Mouse (Mus musculus): ENCODE data around the gene Wdfy3. TPM values are rescaled to one million over a fixed set of nuclear protein-coding genes. Genes with fewer than 3 reads are reported as not detected.

Gene Wdfy3
- polyA plus RNA-seq, 1 experiment from 2014 or later = 13.4 TPM

- H3K4me3 ChIP-seq = no peak overlapping the region
- no peak for ATAC-seq (ENCODE audit: borderline replicate concordance, extremely low read depth, low FRiP score, low TSS enrichment)
- no peak overlapping the region for H3K4me2 ChIP-seq
- no peak overlapping the region for H3K27ac ChIP-seq
- 49% methylated on average over 2 of the region's 2 CpGs for WGBS
- H3K36me3 ChIP-seq = peaks cover 75% of the 10 kb centered on the region
- no peaks in the 10 kb centered on the region for H3K9me3 ChIP-seq
- no peaks in the 10 kb centered on the region for H3K4me1 ChIP-seq
- H3K9ac ChIP-seq = no peak overlapping the region
- H3K27me3 ChIP-seq = no peaks in the 10 kb centered on the region
Measured at GRCm38 (mm10) chr5:101866722-101867121, 203.0 kb downstream of the Wdfy3 start.

- H3K27ac ChIP-seq = no peak overlapping the region
- H3K27me3 ChIP-seq = no peaks in the 10 kb centered on the region
- no peaks in the 10 kb centered on the region for H3K4me1 ChIP-seq
- no peak for ATAC-seq (ENCODE audit: borderline replicate concordance, extremely low read depth, low FRiP score, low TSS enrichment)
- H3K9me3 ChIP-seq = no peaks in the 10 kb centered on the region
- H3K4me2 ChIP-seq = no peak overlapping the region
- peaks cover 72% of the 10 kb centered on the region for H3K36me3 ChIP-seq
- no peak overlapping the region for H3K4me3 ChIP-seq
- no peak overlapping the region for H3K9ac ChIP-seq
- 86% methylated on average over 6 of the region's 6 CpGs for WGBS
Measured at GRCm38 (mm10) chr5:101863946-101864345, 205.8 kb downstream of the Wdfy3 start.

GRCm38 (mm10) chr5:101862651-101863050, 207.1 kb downstream of the Wdfy3 start:
- no peaks in the 10 kb centered on the region for H3K27me3 ChIP-seq
- H3K4me2 ChIP-seq = no peak overlapping the region
- peaks cover 74% of the 10 kb centered on the region for H3K36me3 ChIP-seq
- H3K4me3 ChIP-seq = no peak overlapping the region
- WGBS = 84% methylated on average over 8 of the region's 8 CpGs
- ATAC-seq (ENCODE audit: borderline replicate concordance, extremely low read depth, low FRiP score, low TSS enrichment) = no peak
- H3K9me3 ChIP-seq = no peaks in the 10 kb centered on the region
- H3K9ac ChIP-seq = no peak overlapping the region
- H3K27ac ChIP-seq = no peak overlapping the region
- H3K4me1 ChIP-seq = no peaks in the 10 kb centered on the region

GRCm38 (mm10) chr5:101861786-101862571, 207.7 kb downstream of the Wdfy3 start:
- Histone ChIP-seq H3K4me3 (no peak overlapping the region), H3K27me3 (no peaks in the 10 kb centered on the region), H3K4me2 (no peak overlapping the region), H3K4me1 (no peaks in the 10 kb centered on the region), H3K27ac (no peak overlapping the region), H3K36me3 (peaks cover 80% of the 10 kb centered on the region), H3K9me3 (no peaks in the 10 kb centered on the region), H3K9ac (no peak overlapping the region)
- 84% methylated on average over 18 of the region's 18 CpGs for WGBS
- no peak for ATAC-seq (ENCODE audit: borderline replicate concordance, extremely low read depth, low FRiP score, low TSS enrichment)

GRCm38 (mm10) chr5:101858891-101859436, 210.8 kb downstream of the Wdfy3 start:
- no peak overlapping the region for H3K4me2 ChIP-seq
- H3K9ac ChIP-seq = no peak overlapping the region
- no peak for ATAC-seq (ENCODE audit: borderline replicate concordance, extremely low read depth, low FRiP score, low TSS enrichment)
- no peaks in the 10 kb centered on the region for H3K27me3 ChIP-seq
- no peak overlapping the region for H3K4me3 ChIP-seq
- no peaks in the 10 kb centered on the region for H3K4me1 ChIP-seq
- H3K36me3 ChIP-seq = peaks cover 84% of the 10 kb centered on the region
- H3K27ac ChIP-seq = no peak overlapping the region
- H3K9me3 ChIP-seq = no peaks in the 10 kb centered on the region
- WGBS = 89% methylated on average over 10 of the region's 10 CpGs

- H3K27ac ChIP-seq = no peak overlapping the region
- H3K4me3 ChIP-seq = no peak overlapping the region
- no peak overlapping the region for H3K4me2 ChIP-seq
- H3K9ac ChIP-seq = no peak overlapping the region
- WGBS = 87% methylated on average over 16 of the region's 16 CpGs
- ATAC-seq (ENCODE audit: borderline replicate concordance, extremely low read depth, low FRiP score, low TSS enrichment) = no peak
- peaks cover 84% of the 10 kb centered on the region for H3K36me3 ChIP-seq
- no peaks in the 10 kb centered on the region for H3K4me1 ChIP-seq
- no peaks in the 10 kb centered on the region for H3K27me3 ChIP-seq
- H3K9me3 ChIP-seq = no peaks in the 10 kb centered on the region
Measured at GRCm38 (mm10) chr5:101855475-101855874, 214.2 kb downstream of the Wdfy3 start.

GRCm38 (mm10) chr5:101854667-101855066, 215.1 kb downstream of the Wdfy3 start:
- Histone ChIP-seq H3K4me1 (no peaks in the 10 kb centered on the region), H3K27me3 (no peaks in the 10 kb centered on the region), H3K9ac (no peak overlapping the region), H3K9me3 (no peaks in the 10 kb centered on the region), H3K36me3 (peaks cover 88% of the 10 kb centered on the region), H3K4me3 (no peak overlapping the region), H3K4me2 (no peak overlapping the region), H3K27ac (no peak overlapping the region)
- no peak for ATAC-seq (ENCODE audit: borderline replicate concordance, extremely low read depth, low FRiP score, low TSS enrichment)
- 80% methylated on average over 7 of the region's 7 CpGs for WGBS

- 92% methylated on average over 11 of the region's 11 CpGs for WGBS
- Histone ChIP-seq H3K9ac (no peak overlapping the region), H3K4me3 (no peak overlapping the region), H3K4me1 (no peaks in the 10 kb centered on the region), H3K9me3 (no peaks in the 10 kb centered on the region), H3K27me3 (no peaks in the 10 kb centered on the region), H3K4me2 (no peak overlapping the region), H3K36me3 (peaks cover 89% of the 10 kb centered on the region), H3K27ac (no peak overlapping the region)
- ATAC-seq (ENCODE audit: borderline replicate concordance, extremely low read depth, low FRiP score, low TSS enrichment) = no peak
Measured at GRCm38 (mm10) chr5:101854100-101854499, 215.6 kb downstream of the Wdfy3 start.

- Histone ChIP-seq H3K27ac (no peak overlapping the region), H3K9me3 (no peaks in the 10 kb centered on the region), H3K4me1 (no peaks in the 10 kb centered on the region), H3K4me2 (no peak overlapping the region), H3K9ac (no peak overlapping the region), H3K4me3 (no peak overlapping the region), H3K27me3 (no peaks in the 10 kb centered on the region), H3K36me3 (peaks cover 88% of the 10 kb centered on the region)
- ATAC-seq (ENCODE audit: borderline replicate concordance, extremely low read depth, low FRiP score, low TSS enrichment) = no peak
- WGBS = 93% methylated on average over 21 of the region's 21 CpGs
Measured at GRCm38 (mm10) chr5:101852116-101852680, 217.5 kb downstream of the Wdfy3 start.

- peaks cover 96% of the 10 kb centered on the region for H3K36me3 ChIP-seq
- WGBS = 79% methylated on average over 7 of the region's 7 CpGs
- H3K9me3 ChIP-seq = no peaks in the 10 kb centered on the region
- no peak overlapping the region for H3K9ac ChIP-seq
- H3K27me3 ChIP-seq = no peaks in the 10 kb centered on the region
- no peaks in the 10 kb centered on the region for H3K4me1 ChIP-seq
- no peak for ATAC-seq (ENCODE audit: borderline replicate concordance, extremely low read depth, low FRiP score, low TSS enrichment)
- no peak overlapping the region for H3K27ac ChIP-seq
- H3K4me3 ChIP-seq = no peak overlapping the region
- no peak overlapping the region for H3K4me2 ChIP-seq
Measured at GRCm38 (mm10) chr5:101851133-101851532, 218.6 kb downstream of the Wdfy3 start.

GRCm38 (mm10) chr5:101847762-101848161, 222.0 kb downstream of the Wdfy3 start:
- no peak overlapping the region for H3K9ac ChIP-seq
- H3K4me1 ChIP-seq = no peaks in the 10 kb centered on the region
- no peak overlapping the region for H3K4me3 ChIP-seq
- no peak overlapping the region for H3K4me2 ChIP-seq
- H3K27ac ChIP-seq = no peak overlapping the region
- 73% methylated on average over 4 of the region's 4 CpGs for WGBS
- ATAC-seq (ENCODE audit: borderline replicate concordance, extremely low read depth, low FRiP score, low TSS enrichment) = no peak
- no peaks in the 10 kb centered on the region for H3K9me3 ChIP-seq
- H3K36me3 ChIP-seq = peaks cover 97% of the 10 kb centered on the region
- H3K27me3 ChIP-seq = no peaks in the 10 kb centered on the region

GRCm38 (mm10) chr5:101847323-101847722, 222.4 kb downstream of the Wdfy3 start:
- Histone ChIP-seq H3K27me3 (no peaks in the 10 kb centered on the region), H3K27ac (no peak overlapping the region), H3K4me3 (no peak overlapping the region), H3K9me3 (no peaks in the 10 kb centered on the region), H3K9ac (no peak overlapping the region), H3K36me3 (peaks cover 97% of the 10 kb centered on the region), H3K4me1 (no peaks in the 10 kb centered on the region), H3K4me2 (no peak overlapping the region)
- WGBS = 74% methylated on average over 7 of the region's 7 CpGs
- ATAC-seq (ENCODE audit: borderline replicate concordance, extremely low read depth, low FRiP score, low TSS enrichment) = no peak

All from lung, embryonic 15.5 days (tissue).